Mouse (Mus musculus) liver, adult 2 months (tissue): Measurements from ENCODE around the gene Chrne. TPM values are rescaled to one million over a fixed set of nuclear protein-coding genes. Genes with fewer than 3 reads are reported as not detected.

Source experiments
- DNase-seq: peaks from one replicate; pipeline ENCODE4 v3.0.0-alpha.2; 2011; ENCODE audit warnings: low read depth, low spot score; ENCODE audit errors: extremely low read depth
- H3K27ac ChIP-seq: fragments of 200-500 bp; replicated peaks from 2 replicates; pipeline ENCODE4 v1.5.1; 2012; ENCODE audit warnings: low read depth, mild to moderate bottlenecking, control low read depth, inconsistent platforms, low read length; ENCODE audit not compliant: insufficient read depth
- H3K27me3 ChIP-seq: fragments of 200-500 bp; 2 replicates; pipeline ENCODE4 v1.6.1; 2012; ENCODE audit warnings: mild to moderate bottlenecking, moderate library complexity, low read length, inconsistent platforms; ENCODE audit not compliant: control insufficient read depth, insufficient read depth
- H3K36me3 ChIP-seq: fragments of 200-500 bp; 2 replicates; pipeline ENCODE4 v1.6.1; 2012; ENCODE audit warnings: low read length, inconsistent platforms; ENCODE audit not compliant: control insufficient read depth, insufficient read depth
- H3K4me1 ChIP-seq: fragments of 200-500 bp; 2 replicates; pipeline ENCODE4 v1.6.1; 2011; ENCODE audit warnings: low read length; ENCODE audit not compliant: control insufficient read depth, insufficient read depth
- H3K4me3 ChIP-seq: fragments of 200-500 bp; 2 replicates; pipeline ENCODE4 v1.5.1; 2011; ENCODE audit warnings: low read depth, mild to moderate bottlenecking, control low read depth, low read length, moderate library complexity; ENCODE audit not compliant: insufficient read depth
- H3K79me2 ChIP-seq: fragments of 200-500 bp; 2 replicates; pipeline ENCODE4 v1.6.1; 2012; ENCODE audit warnings: inconsistent platforms, mild to moderate bottlenecking, low read length, moderate library complexity; ENCODE audit not compliant: control insufficient read depth, insufficient read depth
- H3K9ac ChIP-seq: fragments of 200-500 bp; 2 replicates; pipeline ENCODE4 v1.6.1; 2012; ENCODE audit warnings: low read depth, mild to moderate bottlenecking, control low read depth, inconsistent platforms, low read length
- CTCF ChIP-seq: fragments of 200-500 bp; IDR thresholded peaks from 2 replicates; pipeline ENCODE4 v1.5.1; 2011; ENCODE audit warnings: low read depth, low read length, control low read depth
- POLR2A ChIP-seq: fragments of 200-500 bp; IDR thresholded peaks from 2 replicates; pipeline ENCODE4 v1.6.1; 2011; ENCODE audit warnings: low read length, control low read depth; ENCODE audit not compliant: insufficient read depth; ENCODE audit errors: extremely low read depth
- WGBS: fragments of 180-500 bp; shearing (Covaris S2); methylation state at CpG from one replicate; pipeline ENCODE4 v1.1.7; 2018; 5-methylcytosine and 5-hydroxymethylcytosine counted together
- polyA plus RNA-seq: library from polyadenylated mRNA; depleted of rRNA; stranded (reverse); fragments of >200 nt; gene quantifications from 2 replicates; pipeline ENCODE4 v1.2.3, GENCODE M21; 2012
- total RNA-seq: library from RNA; depleted of rRNA; stranded (reverse); fragments of >200 nt; gene quantifications from 2 replicates; pipeline ENCODE4 v1.2.3, GENCODE M21; 2014

Gene Chrne
- total and polyA plus RNA-seq, 2 experiments = 0.09 to 1.3 TPM

DNA sequence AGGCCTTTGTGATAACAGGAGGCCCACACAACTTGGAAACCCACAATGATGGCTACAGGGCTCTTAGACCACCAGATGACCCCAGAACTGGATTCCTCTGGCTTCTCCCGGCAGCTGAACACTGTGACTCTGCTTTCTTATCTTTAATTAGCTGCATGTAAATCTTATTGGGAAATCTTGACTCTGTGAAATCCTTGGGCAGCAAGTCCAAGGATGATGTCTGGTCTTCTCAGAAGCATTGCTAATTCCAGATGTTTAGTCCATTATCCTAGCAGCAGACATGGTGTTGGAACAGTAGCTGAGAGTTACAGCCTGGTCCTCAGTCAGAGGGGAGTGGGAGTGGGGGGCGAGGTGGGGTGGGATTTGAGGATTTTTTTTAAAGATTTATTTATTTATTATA is 9.4 kb upstream of the Chrne start:
- WGBS = 78% methylated on average over 2 of the region's 2 CpGs
- Histone ChIP-seq H3K36me3 (no peaks in the 10 kb centered on the region), H3K27ac (no peak overlapping the region), H3K79me2 (no peaks in the 10 kb centered on the region), H3K4me1 (peaks cover 13% of the 10 kb centered on the region), H3K27me3 (no peaks in the 10 kb centered on the region), H3K9ac (no peak overlapping the region), H3K4me3 (no peak overlapping the region)
- DNase-seq = no peak
- TF ChIP-seq CTCF = no peak
- no peak for TF ChIP-seq POLR2A

DNA sequence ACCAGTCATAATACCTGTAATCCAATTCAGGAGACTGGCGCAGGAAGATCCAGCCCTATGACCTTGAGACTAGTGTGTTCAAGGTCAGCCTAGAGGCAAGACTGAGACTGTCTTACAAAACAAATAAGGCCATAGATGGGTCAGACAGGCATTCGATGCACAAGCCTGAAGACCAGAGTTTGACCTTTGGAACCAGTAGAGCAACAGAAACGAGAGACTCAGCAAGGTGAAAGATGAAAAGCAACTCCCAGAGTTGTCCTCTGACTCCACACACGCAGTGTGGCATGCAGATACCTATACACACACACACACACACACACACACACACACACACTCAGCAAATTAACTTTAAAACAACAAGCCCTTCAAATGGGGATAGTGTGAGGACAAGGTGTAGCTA is 7.9 kb upstream of the Chrne start:
- Histone ChIP-seq H3K4me1 (peaks cover 13% of the 10 kb centered on the region), H3K79me2 (no peaks in the 10 kb centered on the region), H3K27ac (no peak overlapping the region), H3K4me3 (no peak overlapping the region), H3K27me3 (no peaks in the 10 kb centered on the region), H3K9ac (no peak overlapping the region), H3K36me3 (no peaks in the 10 kb centered on the region)
- 29% methylated on average over 4 of the region's 4 CpGs for WGBS
- peak; percentile 51 for DNase-seq
- TF ChIP-seq CTCF (no peak), POLR2A (no peak)

DNA sequence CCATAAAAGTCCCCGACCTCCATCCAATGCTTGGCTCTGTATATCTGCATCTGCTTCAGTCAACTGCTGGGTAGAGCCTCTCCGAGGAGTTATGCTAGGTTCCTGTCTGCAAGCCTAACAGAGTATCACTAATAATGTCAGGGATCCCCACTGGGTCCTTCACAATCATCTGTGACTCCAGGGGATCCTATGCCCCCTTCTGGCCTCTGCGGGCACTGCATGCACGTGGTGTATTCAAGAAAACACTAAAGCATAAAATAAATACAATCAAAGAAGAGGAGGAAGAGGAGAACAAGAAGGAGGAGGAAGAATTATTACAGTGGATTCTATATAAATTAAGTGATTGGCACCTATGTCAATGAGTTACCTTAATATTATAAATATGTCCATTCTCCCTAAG is 6.5 kb upstream of the Chrne start:
- H3K27ac ChIP-seq = no peak overlapping the region
- DNase-seq = no peak
- WGBS = 57% methylated on average over 4 of the region's 4 CpGs

DNA sequence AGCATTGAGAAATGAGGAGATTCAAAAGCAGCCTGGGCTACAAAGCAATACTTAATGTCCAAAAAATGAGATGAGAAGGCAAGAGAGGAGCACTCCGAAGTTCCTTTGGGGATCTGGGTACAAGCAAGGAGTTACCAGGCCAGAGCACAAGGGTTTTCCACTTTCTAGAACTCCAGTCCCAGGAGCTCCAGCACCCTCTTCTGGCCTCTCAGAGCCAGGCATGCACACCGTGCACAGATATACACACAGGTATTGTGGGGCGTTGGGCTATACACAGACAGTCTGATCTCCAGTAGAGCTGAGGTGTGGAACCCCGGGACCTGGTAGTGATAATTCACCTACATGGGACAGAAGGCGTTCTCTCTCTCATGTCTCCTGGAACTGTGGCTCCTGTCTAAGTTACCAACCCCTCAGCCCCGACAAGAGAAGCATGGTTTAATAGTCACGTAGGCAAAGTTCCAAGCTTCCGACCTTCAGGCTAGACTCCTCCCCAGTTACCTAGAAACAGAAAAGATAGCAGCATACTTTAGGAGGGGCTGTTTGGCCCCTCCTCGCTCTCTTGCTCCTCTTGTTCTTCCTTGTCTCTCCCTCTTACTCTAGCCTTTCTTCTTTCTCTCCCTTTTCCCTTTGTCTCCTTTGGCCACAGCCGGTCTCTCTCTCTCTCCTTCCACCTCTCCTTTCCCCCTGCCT is 4.2 kb upstream of the Chrne start:
- no peaks in the 10 kb centered on the region for H3K27me3 ChIP-seq
- no peaks in the 10 kb centered on the region for H3K36me3 ChIP-seq
- no peaks in the 10 kb centered on the region for H3K79me2 ChIP-seq
- no peak overlapping the region for H3K4me3 ChIP-seq
- TF ChIP-seq CTCF = peak; percentile 35
- TF ChIP-seq POLR2A = no peak
- DNase-seq = no peak
- H3K9ac ChIP-seq = no peak overlapping the region
- WGBS = 89% methylated on average over 10 of the region's 10 CpGs
- no peak overlapping the region for H3K27ac ChIP-seq
- H3K4me1 ChIP-seq = 0 out of 2 replicates have a peak, but pooled peaks cover 5% of the 10 kb centered on the region

More for the DNA sequence above, 6.5 kb upstream of the Chrne start:
- H3K4me1 ChIP-seq = peaks cover 10% of the 10 kb centered on the region
- no peak overlapping the region for H3K9ac ChIP-seq
- no peaks in the 10 kb centered on the region for H3K79me2 ChIP-seq
- H3K36me3 ChIP-seq = no peaks in the 10 kb centered on the region
- TF ChIP-seq POLR2A (no peak), CTCF (peak; percentile 79)
- H3K27me3 ChIP-seq = no peaks in the 10 kb centered on the region
- H3K4me3 ChIP-seq = no peak overlapping the region

DNA sequence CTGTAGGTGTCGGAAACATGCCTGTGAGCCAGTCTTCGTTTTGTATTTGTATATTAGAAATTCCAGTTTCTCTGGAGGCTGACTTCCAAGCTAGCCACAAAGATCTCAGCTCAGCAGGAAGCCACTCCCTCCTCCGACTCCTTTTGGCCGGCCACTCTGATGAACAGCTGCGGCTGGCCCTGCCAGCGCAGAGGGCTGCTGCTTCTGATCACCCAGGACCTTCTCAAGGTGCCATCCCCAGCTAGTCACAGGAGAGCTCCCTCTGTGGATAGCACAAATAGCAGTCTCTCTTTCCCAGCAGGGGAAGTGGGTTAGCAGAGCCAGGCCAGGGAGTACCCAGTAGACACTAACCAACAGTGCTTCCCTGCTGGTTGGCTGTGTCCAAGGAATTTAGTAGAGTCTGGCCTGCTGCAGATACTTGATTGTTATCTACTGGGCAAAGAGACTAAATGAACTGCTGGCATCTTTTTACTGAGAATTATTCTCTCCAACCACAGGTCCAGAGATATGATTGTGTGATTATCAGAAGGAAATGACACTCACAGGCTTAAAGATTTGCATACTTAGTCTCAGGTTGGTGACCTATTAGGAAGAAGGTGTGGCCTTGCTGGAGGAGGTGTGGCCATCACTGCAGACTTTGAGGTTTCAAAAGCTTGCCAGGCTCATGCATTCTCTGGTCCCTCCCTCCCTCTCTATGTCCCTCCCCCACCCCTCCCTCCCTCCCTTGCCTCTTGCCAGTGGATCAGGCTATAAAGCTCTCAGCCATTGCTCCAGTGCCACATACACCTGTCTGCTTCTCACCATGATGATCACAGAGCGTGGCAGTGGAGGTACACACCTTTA is 3.2 kb upstream of the Chrne start:
- Histone ChIP-seq H3K79me2 (no peaks in the 10 kb centered on the region), H3K4me3 (no peak overlapping the region), H3K27me3 (no peaks in the 10 kb centered on the region), H3K27ac (no peak overlapping the region), H3K36me3 (no peaks in the 10 kb centered on the region), H3K4me1 (0 out of 2 replicates have a peak, but pooled peaks cover 5% of the 10 kb centered on the region), H3K9ac (no peak overlapping the region)
- TF ChIP-seq POLR2A = no peak
- TF ChIP-seq CTCF = no peak
- peak; percentile 58 for DNase-seq
- WGBS = 76% methylated on average over 7 of the region's 7 CpGs
